Mouse (Mus musculus) right cerebral cortex, adult 18-20 months (tissue): ENCODE data around the gene Clcn1.

Experiments
- DNase-seq: peaks from one replicate; pipeline ENCODE4 v3.0.0; 2022; ENCODE audit warnings: mixed read lengths

The Clcn1 gene

GRCm38 (mm10) chr6:42309816-42310378, 23.4 kb downstream of the Clcn1 start:
- DNase-seq: no peak

GRCm38 (mm10) chr6:42310427-42311053, 24.1 kb downstream of the Clcn1 start:
- DNase-seq: no peak

- DNase-seq: no peak
Observed at GRCm38 (mm10) chr6:42318293-42318692, 31.8 kb downstream of the Clcn1 start.

- DNase-seq: no peak
Observed at GRCm38 (mm10) chr6:42323371-42324066, 37.0 kb downstream of the Clcn1 start.

GRCm38 (mm10) chr6:42324067-42324481, 37.6 kb downstream of the Clcn1 start:
- peak; percentile 41 for DNase-seq

GRCm38 (mm10) chr6:42324482-42325267, 38.2 kb downstream of the Clcn1 start, which contains the start of gene Fam131b:
Gene Fam131b (minus strand): TSS chr6:42324643.
- peak; percentile 85 for DNase-seq

- peak; percentile 86 for DNase-seq
Observed at GRCm38 (mm10) chr6:42325268-42325609, 38.8 kb downstream of the Clcn1 start.

GRCm38 (mm10) chr6:42326509-42326908, 40.0 kb downstream of the Clcn1 start:
- DNase-seq: no peak

GRCm38 (mm10) chr6:42328757-42329156, 42.3 kb downstream of the Clcn1 start:
- DNase-seq: no peak

GRCm38 (mm10) chr6:42330216-42330615, 43.7 kb downstream of the Clcn1 start:
- no peak for DNase-seq

GRCm38 (mm10) chr6:42330946-42331345, 44.5 kb downstream of the Clcn1 start:
- DNase-seq: no peak

- DNase-seq: no peak
Observed at GRCm38 (mm10) chr6:42339189-42339588, 52.7 kb downstream of the Clcn1 start.

- peak; percentile 48 for DNase-seq
Observed at GRCm38 (mm10) chr6:42339981-42340380, 53.5 kb downstream of the Clcn1 start.

GRCm38 (mm10) chr6:42342171-42342570, 55.7 kb downstream of the Clcn1 start:
- DNase-seq: no peak

- no peak for DNase-seq
Observed at GRCm38 (mm10) chr6:42343361-42344120, 57.1 kb downstream of the Clcn1 start.

- DNase-seq: no peak
Observed at GRCm38 (mm10) chr6:42344255-42344654, 57.8 kb downstream of the Clcn1 start.

- no peak for DNase-seq
Observed at GRCm38 (mm10) chr6:42348281-42349005, 62.0 kb downstream of the Clcn1 start.

GRCm38 (mm10) chr6:42349006-42349425, 62.5 kb downstream of the Clcn1 start:
- peak; percentile 81 for DNase-seq

GRCm38 (mm10) chr6:42349426-42350020, 63.0 kb downstream of the Clcn1 start, which contains the start of gene Zyx:
Gene Zyx (plus strand): TSS chr6:42349630.
- peak; percentile 82 for DNase-seq

GRCm38 (mm10) chr6:42350021-42350967, 63.8 kb downstream of the Clcn1 start:
- peak; percentile 79 for DNase-seq
